Mouse (Mus musculus): Measurements from ENCODE around the gene Smarcd1. TPM values are rescaled to one million over a fixed set of nuclear protein-coding genes. Genes with fewer than 3 reads are reported as not detected.
A peak's percentile ranks its signal among the peaks of the same experiment; 100 is the strongest.

Smarcd1 gene
- polyA plus RNA-seq, 1 experiment, result 157 TPM

DNA sequence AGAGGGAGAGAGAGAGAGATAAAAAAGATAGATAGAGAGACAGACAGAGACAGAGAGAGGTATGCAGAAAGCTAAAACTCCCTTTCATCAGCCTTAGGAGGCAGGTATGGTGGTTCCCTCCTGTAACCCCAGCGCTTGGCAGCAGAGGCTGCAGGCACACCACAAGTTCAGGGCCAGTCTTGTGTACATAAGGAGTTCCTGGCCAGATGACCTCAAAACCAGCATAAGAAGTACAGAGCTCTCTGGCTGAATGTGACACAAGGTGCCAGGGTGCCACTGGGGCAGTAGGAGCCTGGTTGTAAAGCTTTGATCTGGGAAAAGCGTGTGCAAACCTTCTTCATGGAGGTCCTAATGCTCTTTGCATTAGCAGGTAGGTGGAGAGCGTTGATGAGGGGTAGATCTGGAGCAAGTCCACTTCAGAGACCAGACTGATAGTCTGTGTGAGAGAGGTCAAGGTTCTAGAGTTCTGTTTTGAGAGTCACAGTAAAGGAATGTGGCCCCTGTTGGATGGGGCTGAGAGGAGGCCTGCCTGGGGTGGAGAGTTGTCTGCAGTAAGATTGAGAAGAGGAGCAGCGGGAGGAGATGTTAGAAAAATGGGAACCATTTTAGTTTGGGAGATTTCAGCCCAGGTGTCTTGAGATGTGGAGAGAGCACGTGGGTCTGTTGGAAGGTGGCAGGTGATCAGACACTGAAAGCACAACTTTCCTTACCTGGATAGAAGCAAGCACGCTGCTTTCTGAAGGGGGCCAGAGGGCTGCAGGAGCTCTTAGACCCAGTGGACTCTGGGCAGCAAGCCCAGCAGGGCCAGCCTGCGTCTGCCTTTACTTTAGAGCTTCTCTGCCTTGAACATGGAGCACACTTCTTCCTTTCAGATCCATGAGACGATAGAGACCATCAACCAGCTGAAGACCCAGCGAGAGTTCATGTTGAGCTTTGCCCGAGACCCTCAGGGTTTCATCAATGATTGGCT lies 8.6 kb downstream of the Smarcd1 start:
- Histone ChIP-seq H3K4me3 (ENCODE audit: insufficient read depth, low read length) (no peak overlapping the region), H3K4me1 (ENCODE audit: control insufficient read depth, insufficient read depth, low read length) (peaks cover 1% of the 10 kb centered on the region; the same call in 1 of the 2 replicates), H3K27ac (ENCODE audit: insufficient read depth, low read length) (no peak overlapping the region)
- TF ChIP-seq CTCF (IDR thresholded peaks at IDR 0.05; ENCODE audit: extremely low read depth, insufficient read depth, low read length) (no peak), POLR2A (IDR thresholded peaks at IDR 0.05; ENCODE audit: extremely low read depth, insufficient read depth, low read length) (no peak)

GRCm38 (mm10) chr15:99711491-99711890 lies 9.6 kb downstream of the Smarcd1 start:
- H3K27ac ChIP-seq (ENCODE audit: insufficient read depth, low read length), result no peak overlapping the region
- no peak overlapping the region for H3K4me3 ChIP-seq (ENCODE audit: insufficient read depth, low read length)
- H3K4me1 ChIP-seq (ENCODE audit: control insufficient read depth, insufficient read depth, low read length), result peaks cover 9% of the 10 kb centered on the region
- TF ChIP-seq CTCF (IDR thresholded peaks at IDR 0.05; ENCODE audit: extremely low read depth, insufficient read depth, low read length) (no peak), POLR2A (IDR thresholded peaks at IDR 0.05; ENCODE audit: extremely low read depth, insufficient read depth, low read length) (no peak)

GRCm38 (mm10) chr15:99712666-99713559 lies 11.0 kb downstream of the Smarcd1 start:
- Histone ChIP-seq H3K27ac (ENCODE audit: insufficient read depth, low read length) (peak overlapping the region; percentile 24; the same call in 1 of the 2 replicates), H3K4me3 (ENCODE audit: insufficient read depth, low read length) (no peak overlapping the region), H3K4me1 (ENCODE audit: control insufficient read depth, insufficient read depth, low read length) (peaks cover 11% of the 10 kb centered on the region)
- TF ChIP-seq POLR2A (IDR thresholded peaks at IDR 0.05; ENCODE audit: extremely low read depth, insufficient read depth, low read length) (no peak), CTCF (IDR thresholded peaks at IDR 0.05; ENCODE audit: extremely low read depth, insufficient read depth, low read length) (no peak)

DNA sequence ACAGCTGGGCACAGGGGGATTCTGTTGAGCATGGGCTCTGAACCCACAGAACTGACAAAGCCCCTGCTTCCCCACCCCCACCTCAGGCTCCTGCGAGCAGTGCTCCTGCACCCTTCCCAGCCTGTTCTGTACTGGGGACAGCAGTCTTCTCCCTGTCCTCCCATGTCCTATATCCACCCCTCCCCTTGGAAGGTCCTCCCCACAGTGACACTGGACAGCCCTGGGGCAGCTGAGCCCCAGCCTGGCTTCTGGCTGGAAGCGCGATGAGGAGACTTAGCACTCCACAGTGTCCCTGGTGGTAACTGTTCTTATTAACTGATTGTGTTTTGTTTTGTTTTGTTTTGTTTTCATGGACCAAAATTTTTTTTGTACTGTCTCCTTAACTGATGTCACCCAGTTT lies 11.6 kb downstream of the Smarcd1 start:
- Histone ChIP-seq H3K27ac (ENCODE audit: insufficient read depth, low read length) (peak overlapping the region; percentile 24; the same call in 1 of the 2 replicates), H3K4me1 (ENCODE audit: control insufficient read depth, insufficient read depth, low read length) (peaks cover 12% of the 10 kb centered on the region), H3K4me3 (ENCODE audit: insufficient read depth, low read length) (no peak overlapping the region)
- TF ChIP-seq POLR2A (IDR thresholded peaks at IDR 0.05; ENCODE audit: extremely low read depth, insufficient read depth, low read length) (no peak), CTCF (IDR thresholded peaks at IDR 0.05; ENCODE audit: extremely low read depth, insufficient read depth, low read length) (no peak)

DNA sequence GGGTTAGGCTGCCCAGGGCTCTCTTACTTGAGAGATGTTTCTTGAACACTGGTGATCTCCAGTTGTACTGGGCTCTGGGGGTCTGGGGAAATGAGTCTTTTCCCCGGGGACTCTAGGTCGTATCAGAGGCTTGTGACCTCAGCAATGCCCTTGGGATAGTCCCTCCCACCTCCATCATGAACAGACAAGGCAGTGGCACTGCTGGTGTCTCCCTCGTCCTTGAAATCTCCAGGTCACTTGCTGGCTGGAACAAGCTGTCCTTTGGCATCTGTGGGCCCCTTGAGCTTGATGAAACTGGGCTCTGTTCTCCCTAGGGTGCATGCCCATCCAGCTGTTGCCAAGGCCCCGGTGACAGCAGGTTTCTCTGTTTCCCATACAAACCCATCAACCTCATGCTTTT lies 12.3 kb downstream of the Smarcd1 start:
- Histone ChIP-seq H3K27ac (ENCODE audit: insufficient read depth, low read length) (0 out of 2 replicates have a peak overlapping the region, but pooled peaks have one; percentile 15), H3K4me3 (ENCODE audit: insufficient read depth, low read length) (no peak overlapping the region)
- TF ChIP-seq POLR2A (IDR thresholded peaks at IDR 0.05; ENCODE audit: extremely low read depth, insufficient read depth, low read length), result no peak
- TF ChIP-seq CTCF (IDR thresholded peaks at IDR 0.05; ENCODE audit: extremely low read depth, insufficient read depth, low read length), result no peak

DNA sequence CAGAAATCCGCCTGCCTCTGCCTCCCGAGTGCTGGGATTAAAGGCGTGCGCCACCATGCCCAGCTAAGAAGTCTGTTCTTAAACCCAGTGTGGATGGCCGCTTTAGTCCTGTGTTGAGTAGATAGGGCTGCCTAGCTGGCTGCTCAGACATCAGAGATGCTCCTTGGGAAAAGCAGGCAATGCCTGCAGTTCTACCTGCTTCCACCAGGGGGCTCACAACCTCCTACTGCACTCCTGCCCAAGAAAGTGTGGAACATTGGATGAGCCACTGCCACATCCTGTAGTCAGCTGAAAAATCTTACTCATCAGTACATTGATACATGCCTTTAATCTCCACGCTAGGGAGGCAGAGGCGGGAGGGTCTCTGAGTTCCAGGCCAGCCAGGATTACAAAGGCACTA lies 12.9 kb downstream of the Smarcd1 start:
- Histone ChIP-seq H3K4me1 (ENCODE audit: control insufficient read depth, insufficient read depth, low read length) (peaks cover 13% of the 10 kb centered on the region), H3K4me3 (ENCODE audit: insufficient read depth, low read length) (no peak overlapping the region), H3K27ac (ENCODE audit: insufficient read depth, low read length) (peak overlapping the region; percentile 87)
- TF ChIP-seq POLR2A (IDR thresholded peaks at IDR 0.05; ENCODE audit: extremely low read depth, insufficient read depth, low read length) (no peak), CTCF (IDR thresholded peaks at IDR 0.05; ENCODE audit: extremely low read depth, insufficient read depth, low read length) (peak; percentile 95)

More for the DNA sequence above, 12.3 kb downstream of the Smarcd1 start:
- peaks cover 13% of the 10 kb centered on the region for H3K4me1 ChIP-seq (ENCODE audit: control insufficient read depth, insufficient read depth, low read length)

DNA sequence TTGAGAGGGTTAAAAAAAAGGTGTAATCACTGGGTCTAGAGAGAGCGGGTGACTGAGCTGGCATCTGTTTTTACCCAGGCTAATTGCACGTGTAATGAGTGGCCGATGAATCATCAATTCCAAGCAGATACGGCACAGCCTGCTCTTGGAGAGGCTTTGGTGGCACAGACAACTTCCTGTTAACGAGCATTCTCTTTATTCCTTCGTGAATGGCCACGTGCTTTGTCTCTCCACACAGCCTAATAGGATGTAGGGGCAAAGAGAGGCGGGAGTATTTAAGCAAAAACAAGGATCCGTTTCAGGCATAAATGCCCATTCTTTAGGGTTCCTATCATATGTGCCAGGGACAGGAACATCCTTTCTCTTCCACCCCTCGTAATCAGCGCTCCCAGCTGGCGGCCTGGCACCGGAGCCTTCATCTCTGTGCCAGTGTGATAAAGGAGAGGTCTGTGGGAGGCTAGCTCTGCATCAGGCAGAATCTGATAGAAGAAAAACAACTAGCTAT lies 13.5 kb downstream of the Smarcd1 start:
- Histone ChIP-seq H3K27ac (ENCODE audit: insufficient read depth, low read length) (peak overlapping the region; percentile 87), H3K4me1 (ENCODE audit: control insufficient read depth, insufficient read depth, low read length) (peaks cover 13% of the 10 kb centered on the region), H3K4me3 (ENCODE audit: insufficient read depth, low read length) (no peak overlapping the region)
- 0 out of 2 replicates have a peak, but pooled peaks have one; percentile 11 for TF ChIP-seq POLR2A (IDR thresholded peaks at IDR 0.05; ENCODE audit: extremely low read depth, insufficient read depth, low read length)
- no peak for TF ChIP-seq CTCF (IDR thresholded peaks at IDR 0.05; ENCODE audit: extremely low read depth, insufficient read depth, low read length)

GRCm38 (mm10) chr15:99715982-99716746 lies 14.2 kb downstream of the Smarcd1 start:
- TF ChIP-seq CTCF (IDR thresholded peaks at IDR 0.05; ENCODE audit: extremely low read depth, insufficient read depth, low read length), result no peak
- TF ChIP-seq POLR2A (IDR thresholded peaks at IDR 0.05; ENCODE audit: extremely low read depth, insufficient read depth, low read length), result no peak
- Histone ChIP-seq H3K27ac (ENCODE audit: insufficient read depth, low read length) (peak overlapping the region; percentile 87), H3K4me1 (ENCODE audit: control insufficient read depth, insufficient read depth, low read length) (peaks cover 13% of the 10 kb centered on the region), H3K4me3 (ENCODE audit: insufficient read depth, low read length) (no peak overlapping the region)
